Mouse (Mus musculus) testis, postnatal 14 days (tissue): ENCODE data around the gene Nkpd1.

Source experiments
- DNase-seq: peaks from one replicate; pipeline ENCODE4 v3.0.0; 2021; ENCODE audit warnings: low spot score

Gene Nkpd1

GRCm38 (mm10) chr7:19546007-19546406, 28.4 kb downstream of the Nkpd1 start:
- DNase-seq, result no peak

GRCm38 (mm10) chr7:19547344-19547969, 29.8 kb downstream of the Nkpd1 start:
- DNase-seq, result no peak

- DNase-seq, result no peak
Measured at GRCm38 (mm10) chr7:19549394-19549793, 31.8 kb downstream of the Nkpd1 start.

- no peak for DNase-seq
Measured at GRCm38 (mm10) chr7:19551634-19552033, 34.0 kb downstream of the Nkpd1 start.

- no peak for DNase-seq
Measured at GRCm38 (mm10) chr7:19552443-19552842, 34.8 kb downstream of the Nkpd1 start.

GRCm38 (mm10) chr7:19554168-19554567, 36.5 kb downstream of the Nkpd1 start:
- DNase-seq, result no peak

- no peak for DNase-seq
Measured at GRCm38 (mm10) chr7:19557086-19557485, 39.4 kb downstream of the Nkpd1 start.

- DNase-seq, result no peak
Measured at GRCm38 (mm10) chr7:19557982-19558900, 40.6 kb downstream of the Nkpd1 start.

GRCm38 (mm10) chr7:19558965-19559364, 41.3 kb downstream of the Nkpd1 start:
- no peak for DNase-seq

- DNase-seq, result no peak
Measured at GRCm38 (mm10) chr7:19560491-19561260, 43.0 kb downstream of the Nkpd1 start.

GRCm38 (mm10) chr7:19561431-19561764, 43.8 kb downstream of the Nkpd1 start:
- no peak for DNase-seq

GRCm38 (mm10) chr7:19561765-19562642, 44.4 kb downstream of the Nkpd1 start:
- DNase-seq, result peak; percentile 91

GRCm38 (mm10) chr7:19562643-19563410, 45.2 kb downstream of the Nkpd1 start, which contains the start of gene Ppp1r37:
Gene Ppp1r37, minus strand, starts transcription at chr7:19563076.
- no peak for DNase-seq

- DNase-seq, result no peak
Measured at GRCm38 (mm10) chr7:19563884-19564283, 46.2 kb downstream of the Nkpd1 start.

GRCm38 (mm10) chr7:19564455-19564854, 46.8 kb downstream of the Nkpd1 start:
- no peak for DNase-seq

GRCm38 (mm10) chr7:19565803-19566202, 48.2 kb downstream of the Nkpd1 start:
- no peak for DNase-seq

GRCm38 (mm10) chr7:19567426-19567825, 49.8 kb downstream of the Nkpd1 start:
- no peak for DNase-seq

- no peak for DNase-seq
Measured at GRCm38 (mm10) chr7:19569647-19570046, 52.0 kb downstream of the Nkpd1 start.

- peak; percentile 83 for DNase-seq
Measured at GRCm38 (mm10) chr7:19572926-19573775, 55.5 kb downstream of the Nkpd1 start.

GRCm38 (mm10) chr7:19573776-19574140, 56.1 kb downstream of the Nkpd1 start:
- no peak for DNase-seq
